Mouse (Mus musculus) midbrain, postnatal 0 days (tissue): ENCODE results near the gene Wwc2. TPM values are rescaled to one million over a fixed set of nuclear protein-coding genes. Genes with fewer than 3 reads are reported as not detected.

ENCODE experiments used
- ATAC-seq: fragments of 200-750 bp; cut with Nextera tagmentation; 2 replicates; pipeline ENCODE4 v1.8.0; 2017; ENCODE audit warnings: moderate number of reproducible peaks, mild to moderate bottlenecking, moderate TSS enrichment, moderate library complexity; ENCODE audit not compliant: low FRiP score
- DNase-seq: peaks from one replicate; pipeline ENCODE4 v3.0.0-alpha.2; 2015; ENCODE audit warnings: low spot score
- H3K27ac ChIP-seq: fragments of 300-500 bp; sonication (generic); 2 replicates; pipeline ENCODE4 v1.5.1; 2014; ENCODE audit warnings: low read depth, mild to moderate bottlenecking, low read length, mixed read lengths
- H3K27me3 ChIP-seq: fragments of 300-500 bp; sonication (generic); 2 replicates; pipeline ENCODE4 v1.6.1; 2014; ENCODE audit warnings: low read length, control low read depth, mixed read lengths; ENCODE audit not compliant: insufficient read depth
- H3K36me3 ChIP-seq: fragments of 300-500 bp; sonication (generic); 2 replicates; pipeline ENCODE4 v1.6.1; 2014; ENCODE audit warnings: low read length, control low read depth, mixed read lengths; ENCODE audit not compliant: insufficient read depth
- H3K4me1 ChIP-seq: fragments of 300-500 bp; sonication (generic); 2 replicates; pipeline ENCODE4 v1.6.1; 2014; ENCODE audit warnings: mild to moderate bottlenecking, control low read depth, antibody characterized with exemption, low read length, mixed read lengths; ENCODE audit not compliant: insufficient read depth
- H3K4me2 ChIP-seq: fragments of 300-500 bp; sonication (generic); 2 replicates; pipeline ENCODE4 v1.6.1; 2014; ENCODE audit warnings: low read depth, mild to moderate bottlenecking, low read length, mixed read lengths; ENCODE audit not compliant: poor library complexity, severe bottlenecking
- H3K4me3 ChIP-seq: fragments of 300-500 bp; sonication (generic); 2 replicates; pipeline ENCODE4 v1.5.1; 2014; ENCODE audit warnings: low read depth, mild to moderate bottlenecking, low read length, moderate library complexity
- H3K9ac ChIP-seq: fragments of 300-500 bp; sonication (generic); replicated peaks from 2 replicates; pipeline ENCODE4 v1.6.1; 2014; ENCODE audit warnings: mild to moderate bottlenecking, low read length, moderate library complexity, mixed read lengths; ENCODE audit not compliant: poor library complexity, severe bottlenecking
- H3K9me3 ChIP-seq: fragments of 300-500 bp; sonication (generic); 2 replicates; pipeline ENCODE4 v1.6.1; 2016; ENCODE audit warnings: low read length, control low read depth
- CTCF ChIP-seq: IDR thresholded peaks from 2 replicates; pipeline ENCODE4 v1.5.1; 2016; ENCODE audit warnings: antibody characterized with exemption, mild to moderate bottlenecking
- WGBS: fragments of 180-500 bp; shearing (Covaris S2); extraction: QIAGEN DNeasy Blood & Tissue Kit; methylation state at CpG from one replicate; pipeline ENCODE4 v1.1.7; 2014; 5-methylcytosine and 5-hydroxymethylcytosine counted together
- polyA plus RNA-seq: library from polyadenylated mRNA; unstranded; fragments of >200 nt; fragmentation: Nextera tagmentation; extraction: Ambion mirVana; gene quantifications from 2 replicates; pipeline ENCODE4 v1.2.1, GENCODE M21; 2015
- total RNA-seq: library from RNA; depleted of rRNA; stranded (reverse); fragments of >200 nt; gene quantifications from 2 replicates; pipeline ENCODE4 v1.2.3, GENCODE M21; 2014; rRNA removed

Wwc2 gene
- total and polyA plus RNA-seq, 2 experiments from 2014 or later, result 4.5 to 9.6 TPM

- TF ChIP-seq CTCF, result no peak
- no peaks in the 10 kb centered on the region for H3K9me3 ChIP-seq
- no peak overlapping the region for H3K27ac ChIP-seq
- no peak overlapping the region for H3K9ac ChIP-seq
- H3K4me1 ChIP-seq, result no peaks in the 10 kb centered on the region
- H3K4me3 ChIP-seq, result no peak overlapping the region
- DNase-seq (no peak), ATAC-seq (no peak)
- H3K36me3 ChIP-seq, result no peaks in the 10 kb centered on the region
- 85% methylated on average over 4 of the region's 4 CpGs for WGBS
- no peaks in the 10 kb centered on the region for H3K27me3 ChIP-seq
- H3K4me2 ChIP-seq, result no peak overlapping the region
Measured at GRCm38 (mm10) chr8:47781881-47782280, 208.8 kb downstream of the Wwc2 start.

DNA sequence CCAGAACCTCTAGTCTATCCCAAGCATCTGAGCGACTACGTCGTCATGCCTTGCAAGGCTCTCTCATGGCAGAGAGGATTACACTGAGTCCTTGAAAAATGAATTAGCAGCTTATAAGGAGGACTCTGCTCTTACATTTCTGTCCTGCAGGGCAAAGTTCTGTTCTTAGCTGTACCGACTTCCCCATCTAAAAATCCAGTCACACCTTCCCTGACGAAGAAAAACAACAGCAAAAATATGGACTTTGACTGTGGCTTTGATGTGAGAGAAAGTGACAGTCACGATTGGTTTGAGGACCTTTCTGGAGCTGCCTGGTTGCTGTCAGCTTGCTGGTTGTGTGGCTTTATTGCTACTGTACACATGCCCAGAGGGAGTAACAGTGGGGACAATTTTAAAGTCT, 211.1 kb downstream of the Wwc2 start:
- Histone ChIP-seq H3K4me3 (no peak overlapping the region), H3K4me2 (no peak overlapping the region), H3K27ac (no peak overlapping the region), H3K9ac (no peak overlapping the region), H3K27me3 (no peaks in the 10 kb centered on the region), H3K36me3 (no peaks in the 10 kb centered on the region), H3K4me1 (no peaks in the 10 kb centered on the region), H3K9me3 (no peaks in the 10 kb centered on the region)
- DNase-seq (no peak), ATAC-seq (no peak)
- no peak for TF ChIP-seq CTCF
- 61% methylated on average over 6 of the region's 6 CpGs for WGBS

DNA sequence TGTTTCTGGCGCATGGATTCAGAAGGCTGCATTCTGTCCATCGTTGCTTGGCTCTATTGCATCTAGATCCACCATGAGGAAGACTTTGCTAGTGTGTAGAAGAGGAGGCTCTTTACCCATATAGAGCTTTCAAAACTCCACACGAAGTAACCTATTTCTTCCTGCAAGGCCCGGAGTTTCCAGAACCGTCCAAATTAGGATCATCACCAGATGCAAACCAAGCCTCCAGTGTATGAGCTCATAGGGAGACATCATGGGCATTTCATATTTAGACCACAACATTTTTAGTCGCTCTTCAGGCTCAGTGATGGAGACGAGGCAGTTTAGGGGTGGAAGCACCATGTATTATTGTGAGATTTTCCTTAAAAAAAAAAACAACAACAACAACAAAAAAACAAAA, 213.3 kb downstream of the Wwc2 start:
- no peak overlapping the region for H3K27ac ChIP-seq
- no peaks in the 10 kb centered on the region for H3K27me3 ChIP-seq
- no peak for ATAC-seq
- 93% methylated on average over 7 of the region's 7 CpGs for WGBS
- H3K4me1 ChIP-seq, result no peaks in the 10 kb centered on the region
- DNase-seq, result no peak
- H3K4me2 ChIP-seq, result no peak overlapping the region
- no peaks in the 10 kb centered on the region for H3K36me3 ChIP-seq
- H3K4me3 ChIP-seq, result no peak overlapping the region
- H3K9ac ChIP-seq, result no peak overlapping the region
- H3K9me3 ChIP-seq, result no peaks in the 10 kb centered on the region
- no peak for TF ChIP-seq CTCF

Other genes starting within 250 kb of the Wwc2 start
- gene Cldn24, start 168.8 kb downstream of the Wwc2 start, total RNA-seq, result not detected in 2 replicates
- not detected in 2 replicates for gene Cldn24, start 168.8 kb downstream of the Wwc2 start, polyA plus RNA-seq
- gene Cldn22, start 166.4 kb downstream of the Wwc2 start, total RNA-seq, result not detected in 2 replicates
- gene Cldn22, start 166.4 kb downstream of the Wwc2 start, polyA plus RNA-seq, result not detected in 2 replicates
- 14.2 and 20.9 TPM in 2 replicates for gene Dctd, start 108.2 kb upstream of the Wwc2 start, total RNA-seq
- gene Dctd, start 108.2 kb upstream of the Wwc2 start, polyA plus RNA-seq, result 11.7 and 12.9 TPM in 2 replicates